Mouse (Mus musculus) heart, postnatal 0 days (tissue): ENCODE measurements around the gene St5. TPM values are rescaled to one million over a fixed set of nuclear protein-coding genes. Genes with fewer than 3 reads are reported as not detected.

ENCODE experiments used
- ATAC-seq: fragments of 200-750 bp; cut with Nextera tagmentation; 2 replicates; pipeline ENCODE4 v1.8.0; 2017; ENCODE audit warnings: low read depth, moderate number of reproducible peaks, moderate library complexity; ENCODE audit not compliant: insufficient read depth
- DNase-seq: peaks from one replicate; pipeline ENCODE4 v3.0.0-alpha.2; 2016; ENCODE audit warnings: low spot score
- H3K27ac ChIP-seq: fragments of 300-500 bp; sonication (generic); 2 replicates; pipeline ENCODE4 v1.5.1; 2014; ENCODE audit warnings: low read depth, mild to moderate bottlenecking
- H3K27me3 ChIP-seq: fragments of 300-500 bp; sonication (generic); 2 replicates; pipeline ENCODE4 v1.6.1; 2014; ENCODE audit warnings: low read length, mixed read lengths; ENCODE audit not compliant: control insufficient read depth, insufficient read depth
- H3K36me3 ChIP-seq: fragments of 300-500 bp; sonication (generic); replicated peaks from 2 replicates; pipeline ENCODE4 v1.6.1; 2014; ENCODE audit warnings: low read length, mixed read lengths; ENCODE audit not compliant: control insufficient read depth, insufficient read depth
- H3K4me1 ChIP-seq: fragments of 300-500 bp; sonication (generic); 2 replicates; pipeline ENCODE4 v1.6.1; 2014; ENCODE audit warnings: antibody characterized with exemption; ENCODE audit not compliant: control insufficient read depth, insufficient read depth
- H3K4me2 ChIP-seq: fragments of 300-500 bp; sonication (generic); 2 replicates; pipeline ENCODE4 v1.6.1; 2014; ENCODE audit warnings: low read depth, mild to moderate bottlenecking, low read length, moderate library complexity
- H3K4me3 ChIP-seq: fragments of 300-500 bp; sonication (generic); 2 replicates; pipeline ENCODE4 v1.5.1; 2014; ENCODE audit warnings: low read depth, low read length
- H3K9ac ChIP-seq: fragments of 300-500 bp; sonication (generic); replicated peaks from 2 replicates; pipeline ENCODE4 v1.6.1; 2014; ENCODE audit warnings: low read depth, low read length, mixed read lengths
- H3K9me3 ChIP-seq: fragments of 300-500 bp; sonication (generic); replicated peaks from 2 replicates; pipeline ENCODE4 v1.6.1; 2016; ENCODE audit warnings: low read length; ENCODE audit not compliant: control insufficient read depth
- CTCF ChIP-seq: IDR thresholded peaks from 2 replicates; pipeline ENCODE4 v1.5.1; 2016; ENCODE audit warnings: antibody characterized with exemption, control low read depth, low read depth
- EP300 ChIP-seq: IDR thresholded peaks from 2 replicates; pipeline ENCODE4 v1.6.1; 2016; ENCODE audit warnings: antibody characterized with exemption, low read depth
- WGBS: fragments of 180-500 bp; shearing (Covaris S2); extraction: QIAGEN DNeasy Blood & Tissue Kit; methylation state at CpG from one replicate; pipeline ENCODE4 v1.1.7; 2014; 5-methylcytosine and 5-hydroxymethylcytosine counted together
- polyA plus RNA-seq: library from polyadenylated mRNA; unstranded; fragments of >200 nt; fragmentation: Nextera tagmentation; extraction: Ambion mirVana; gene quantifications from 2 replicates; pipeline ENCODE4 v1.2.1, GENCODE M21; 2015
- total RNA-seq: library from RNA; depleted of rRNA; stranded (reverse); fragments of >200 nt; gene quantifications from 2 replicates; pipeline ENCODE4 v1.2.3, GENCODE M21; 2014; ENCODE audit warnings: low replicate concordance

St5 gene
- total and polyA plus RNA-seq, 2 experiments from 2014 or later: 28.8 to 58.8 TPM

DNA sequence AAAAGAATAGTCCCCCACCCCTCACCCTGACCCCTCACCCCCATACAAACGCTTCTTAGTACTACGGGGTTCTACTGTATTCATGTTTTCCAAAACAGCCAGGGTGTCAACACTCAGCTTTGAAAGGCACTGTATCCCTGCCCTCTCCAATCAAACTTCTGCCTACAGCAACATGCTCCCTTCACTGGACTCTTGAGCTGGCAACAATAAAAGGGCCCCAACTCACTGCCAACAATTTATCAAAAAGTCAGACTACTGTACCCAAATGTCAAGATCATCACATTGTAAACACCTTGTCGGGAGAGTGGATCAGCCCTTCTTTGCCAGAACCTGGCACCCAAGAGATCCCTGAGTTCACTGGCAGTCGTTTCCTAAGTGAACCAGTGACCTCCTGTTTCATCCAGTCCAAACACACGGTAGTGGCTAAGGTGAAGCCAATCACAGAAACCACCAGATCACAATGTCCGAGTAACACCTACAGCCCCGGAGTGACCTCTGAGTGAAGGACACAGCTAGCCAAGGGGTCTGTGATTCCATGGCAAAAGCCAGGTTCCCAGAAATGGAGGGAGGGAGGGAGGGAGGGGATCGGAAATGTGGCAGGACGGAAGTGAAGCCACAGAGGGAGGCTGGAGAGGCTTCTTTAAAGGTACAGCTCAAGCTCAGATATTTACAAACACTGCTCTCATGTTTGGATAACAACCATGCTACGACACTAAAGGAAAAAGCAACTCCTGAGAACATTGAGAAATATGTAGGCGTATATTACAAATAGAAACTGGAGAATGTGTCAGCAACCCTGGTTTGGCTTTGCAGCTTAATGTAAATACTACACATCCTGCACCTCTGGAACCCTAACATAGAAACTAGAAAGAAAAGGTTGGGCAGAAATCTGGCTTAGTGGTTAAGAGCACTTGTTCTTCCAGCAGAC, 136.3 kb downstream of the St5 start:
- peak; percentile 31; the same call in 1 of the 2 replicates for ATAC-seq
- Histone ChIP-seq H3K36me3 (peaks cover 7% of the 10 kb centered on the region; the same call in 1 of the 2 replicates), H3K9me3 (no peaks in the 10 kb centered on the region), H3K4me3 (no peak overlapping the region), H3K4me1 (peaks cover 28% of the 10 kb centered on the region), H3K27me3 (no peaks in the 10 kb centered on the region), H3K9ac (no peak overlapping the region), H3K27ac (peak overlapping the region; percentile 62), H3K4me2 (no peak overlapping the region)
- no peak for TF ChIP-seq EP300
- no peak for TF ChIP-seq CTCF
- WGBS: 46% methylated on average over 11 of the region's 11 CpGs
- DNase-seq: no peak

GRCm38 (mm10) chr7:109566327-109566726, 137.1 kb downstream of the St5 start:
- Histone ChIP-seq H3K4me1 (peaks cover 34% of the 10 kb centered on the region), H3K4me2 (no peak overlapping the region), H3K9me3 (no peaks in the 10 kb centered on the region), H3K27ac (no peak overlapping the region), H3K9ac (no peak overlapping the region), H3K36me3 (peaks cover 7% of the 10 kb centered on the region; the same call in 1 of the 2 replicates), H3K27me3 (no peaks in the 10 kb centered on the region), H3K4me3 (no peak overlapping the region)
- ATAC-seq (no peak), DNase-seq (no peak)
- no peak for TF ChIP-seq CTCF
- no peak for TF ChIP-seq EP300

GRCm38 (mm10) chr7:109563775-109564362, 139.5 kb downstream of the St5 start:
- DNase-seq (no peak), ATAC-seq (no peak)
- WGBS: 58% methylated on average over 4 of the region's 4 CpGs
- Histone ChIP-seq H3K4me1 (peaks cover 51% of the 10 kb centered on the region), H3K36me3 (0 out of 2 replicates have a peak, but pooled peaks cover 1% of the 10 kb centered on the region), H3K4me3 (no peak overlapping the region), H3K27ac (peak overlapping the region; percentile 76), H3K9ac (no peak overlapping the region), H3K9me3 (no peaks in the 10 kb centered on the region), H3K27me3 (no peaks in the 10 kb centered on the region), H3K4me2 (no peak overlapping the region)
- TF ChIP-seq CTCF: no peak
- TF ChIP-seq EP300: no peak

- DNase-seq (no peak), ATAC-seq (no peak)
- H3K36me3 ChIP-seq: no peaks in the 10 kb centered on the region
- H3K27ac ChIP-seq: peak overlapping the region; percentile 76
- no peaks in the 10 kb centered on the region for H3K9me3 ChIP-seq
- peak overlapping the region; percentile 8; the same call in 1 of the 2 replicates for H3K9ac ChIP-seq
- 52% methylated on average over 5 of the region's 5 CpGs for WGBS
- no peak for TF ChIP-seq EP300
- TF ChIP-seq CTCF: no peak
- no peak overlapping the region for H3K4me3 ChIP-seq
- no peaks in the 10 kb centered on the region for H3K27me3 ChIP-seq
- H3K4me2 ChIP-seq: peak overlapping the region; percentile 31
- H3K4me1 ChIP-seq: peaks cover 48% of the 10 kb centered on the region
Observed at GRCm38 (mm10) chr7:109562676-109563075, 140.7 kb downstream of the St5 start.

- Histone ChIP-seq H3K36me3 (peaks cover under 1% of the 10 kb centered on the region; the same call in 1 of the 2 replicates), H3K9me3 (no peaks in the 10 kb centered on the region), H3K27ac (peak overlapping the region; percentile 76), H3K4me2 (peak overlapping the region; percentile 31), H3K27me3 (no peaks in the 10 kb centered on the region), H3K4me1 (peaks cover 44% of the 10 kb centered on the region), H3K4me3 (no peak overlapping the region), H3K9ac (peak overlapping the region; percentile 8; the same call in 1 of the 2 replicates)
- DNase-seq (no peak), ATAC-seq (no peak)
- 29% methylated on average over 4 of the region's 4 CpGs for WGBS
- TF ChIP-seq EP300 (no peak), CTCF (no peak)
Observed at GRCm38 (mm10) chr7:109562154-109562599, 141.2 kb downstream of the St5 start.
